Mouse (Mus musculus) CH12.LX (cell line): ENCODE results near the gene Phactr1.

Source experiments
- EP300 ChIP-seq: IDR thresholded peaks from 2 replicates; pipeline ENCODE4 v1.6.1; 2011; ENCODE audit warnings: low read length, improper control_type of control experiment
- MAFK ChIP-seq: IDR thresholded peaks from 2 replicates; pipeline ENCODE4 v1.6.1; 2011; ENCODE audit warnings: low read length, improper control_type of control experiment; ENCODE audit not compliant: insufficient replicate concordance
- POLR2A ChIP-seq: IDR thresholded peaks from 2 replicates; pipeline ENCODE4 v1.6.1; 2011; ENCODE audit warnings: low read depth, mild to moderate bottlenecking, improper control_type of control experiment, low read length
- SIN3A ChIP-seq: IDR thresholded peaks from 2 replicates; pipeline ENCODE4 v1.6.1; 2012; ENCODE audit warnings: low read length, improper control_type of control experiment, inconsistent platforms
- USF1 ChIP-seq: IDR thresholded peaks from 2 replicates; pipeline ENCODE4 v1.6.1; 2014; ENCODE audit warnings: low read depth, mild to moderate bottlenecking, inconsistent platforms, low read length, improper control_type of control experiment

- TF ChIP-seq MAFK (no peak), POLR2A (no peak), SIN3A (no peak), USF1 (no peak), EP300 (no peak)
These were observed 40.2 kb downstream of the Phactr1 start for GRCm38 (mm10) chr13:42720648-42721047.
